Mouse (Mus musculus) adrenal gland (tissue): Measurements from ENCODE around the gene Ssu72.

Experiments used
- intact Hi-C: fragments of 180-260 bp; cut with DNase I; formaldehyde crosslinking; loops from one replicate; pipeline ENCODE4 v1.15.1; 2025

Ssu72 gene

DNA sequence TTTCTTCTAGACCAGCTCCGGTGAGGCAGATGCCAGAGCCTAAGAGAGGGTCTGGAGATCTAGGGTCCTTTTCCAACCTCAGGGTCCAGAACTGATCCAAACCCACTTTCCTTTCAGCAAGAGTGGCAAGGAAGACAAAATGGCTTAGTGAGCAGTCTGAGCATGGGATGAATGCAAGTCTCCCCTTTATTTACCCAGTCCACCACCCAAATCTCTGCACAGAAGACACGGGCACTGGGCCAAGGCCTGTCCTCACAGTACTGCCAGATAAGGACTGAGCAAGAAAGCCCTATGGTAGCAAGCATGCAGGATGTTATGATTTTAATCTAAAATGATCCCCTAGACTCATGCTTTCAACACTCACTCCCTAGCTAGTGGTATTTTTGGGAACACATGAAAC lies 73.2 kb downstream of the Ssu72 start:
- intact Hi-C loops, result no loop called here

GRCm38 (mm10) chr4:155779498-155779897 lies 74.9 kb downstream of the Ssu72 start:
- intact Hi-C loops, result no loop called here

GRCm38 (mm10) chr4:155780895-155781294 lies 76.3 kb downstream of the Ssu72 start:
- intact Hi-C loops, result no loop called here
